Mouse (Mus musculus): ENCODE measurements at regions not wholly inside any gene's neighbourhood (a gene's known extent, or its start where the extent isn't known, plus 50 kb on each side); places are given as distances from the start of the nearest gene placed in this dataset.

DNA sequence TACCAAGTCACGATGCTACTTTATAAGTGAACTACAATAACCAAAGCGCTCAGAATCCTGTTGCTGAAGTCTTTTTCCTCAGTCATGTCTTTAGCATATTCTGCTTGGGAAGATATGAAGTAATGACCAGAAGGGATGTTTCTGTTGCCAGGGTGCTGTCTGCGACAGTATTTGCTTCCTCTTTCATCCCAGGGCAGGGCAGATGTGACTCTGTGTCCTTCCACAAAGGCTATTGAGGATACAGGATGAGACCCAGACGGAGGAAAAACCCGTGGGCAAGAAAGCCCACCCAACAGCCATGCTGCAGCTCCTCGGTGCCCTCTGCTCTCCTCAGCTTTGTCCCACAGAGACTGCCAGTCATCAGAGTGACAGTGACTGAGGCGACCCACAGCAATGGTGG is 148.6 kb upstream of the Rpl34 start:
- no peaks in the 10 kb centered on the region for H3K4me1 ChIP-seq (replicated peaks; ENCODE audit: control insufficient read depth, insufficient read depth, low read length)
- H3K9me3 ChIP-seq (ENCODE audit: control insufficient read depth, low read length), result no peaks in the 10 kb centered on the region
- H3K36me3 ChIP-seq (ENCODE audit: control insufficient read depth, insufficient read depth, low read length), result no peaks in the 10 kb centered on the region
- ATAC-seq (ENCODE audit: low FRiP score) (no peak), DNase-seq (ENCODE audit: low spot score) (no peak)
- H3K27me3 ChIP-seq (ENCODE audit: control insufficient read depth, insufficient read depth, low read length), result no peaks in the 10 kb centered on the region
- H3K4me2 ChIP-seq (replicated peaks; ENCODE audit: low read depth, low read length), result no peak overlapping the region
- no peak overlapping the region for H3K27ac ChIP-seq (ENCODE audit: low read depth, low read length)
- WGBS, result 83% methylated on average over 7 of the region's 7 CpGs
- H3K4me3 ChIP-seq (ENCODE audit: low read depth, low read length), result no peak overlapping the region
- no peak overlapping the region for H3K9ac ChIP-seq (ENCODE audit: low read depth, low read length)

DNA sequence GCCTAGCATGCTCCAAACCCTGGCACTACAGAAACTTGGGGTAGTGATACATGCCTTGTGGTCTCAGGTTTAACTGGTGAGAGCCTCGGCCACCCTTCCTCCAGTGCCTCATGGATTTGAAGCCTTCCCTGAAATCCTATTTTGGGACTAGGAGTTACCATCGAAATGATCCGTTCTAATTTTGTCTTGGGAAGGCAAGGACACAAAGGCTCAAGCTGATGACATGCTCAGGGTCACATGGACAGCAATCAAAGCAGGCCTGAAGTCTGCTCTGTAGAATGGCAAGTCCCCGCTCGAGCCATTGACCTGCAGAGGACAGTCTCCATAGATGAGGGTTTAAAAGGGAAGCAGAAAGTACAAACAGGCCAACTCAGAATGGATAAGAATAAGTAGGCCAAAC is 147.8 kb upstream of the Rpl34 start:
- H3K4me1 ChIP-seq (replicated peaks; ENCODE audit: control insufficient read depth, insufficient read depth, low read length), result no peaks in the 10 kb centered on the region
- H3K9me3 ChIP-seq (ENCODE audit: control insufficient read depth, low read length), result no peaks in the 10 kb centered on the region
- no peak for DNase-seq (ENCODE audit: low spot score)
- 93% methylated on average over 5 of the region's 5 CpGs for WGBS
- H3K27ac ChIP-seq (ENCODE audit: low read depth, low read length), result no peak overlapping the region
- H3K36me3 ChIP-seq (ENCODE audit: control insufficient read depth, insufficient read depth, low read length), result no peaks in the 10 kb centered on the region
- no peak overlapping the region for H3K4me2 ChIP-seq (replicated peaks; ENCODE audit: low read depth, low read length)
- H3K4me3 ChIP-seq (ENCODE audit: low read depth, low read length), result no peak overlapping the region
- no peak for ATAC-seq (ENCODE audit: low FRiP score)
- no peak overlapping the region for H3K9ac ChIP-seq (ENCODE audit: low read depth, low read length)
- no peaks in the 10 kb centered on the region for H3K27me3 ChIP-seq (ENCODE audit: control insufficient read depth, insufficient read depth, low read length)

DNA sequence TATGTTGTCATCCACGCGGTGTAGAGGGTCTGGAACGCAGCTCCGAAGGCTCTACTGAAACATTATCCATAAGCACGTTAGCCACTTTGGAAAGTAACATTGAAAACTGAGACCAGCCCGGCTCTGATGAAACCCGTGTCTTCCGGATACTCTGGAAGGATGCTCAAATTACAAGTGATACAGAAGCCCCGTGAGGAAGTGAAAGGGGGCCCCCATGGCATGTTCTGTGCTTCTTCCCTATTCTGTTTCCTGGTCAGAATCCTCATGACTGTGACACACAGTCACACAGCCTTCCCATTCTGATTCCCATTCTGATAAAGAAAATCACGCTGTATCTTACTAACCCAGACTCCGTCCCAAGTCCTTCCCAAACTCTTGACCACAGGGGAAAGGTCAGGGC is 143.5 kb upstream of the Rpl34 start:
- no peak for DNase-seq (ENCODE audit: low spot score)
- Histone ChIP-seq H3K27ac (ENCODE audit: low read depth, low read length) (no peak overlapping the region), H3K27me3 (ENCODE audit: control insufficient read depth, insufficient read depth, low read length) (no peaks in the 10 kb centered on the region), H3K9ac (ENCODE audit: low read depth, low read length) (no peak overlapping the region), H3K9me3 (ENCODE audit: control insufficient read depth, low read length) (no peaks in the 10 kb centered on the region), H3K36me3 (ENCODE audit: control insufficient read depth, insufficient read depth, low read length) (no peaks in the 10 kb centered on the region), H3K4me1 (replicated peaks; ENCODE audit: control insufficient read depth, insufficient read depth, low read length) (no peaks in the 10 kb centered on the region), H3K4me3 (ENCODE audit: low read depth, low read length) (no peak overlapping the region), H3K4me2 (replicated peaks; ENCODE audit: low read depth, low read length) (no peak overlapping the region)
- no peak for ATAC-seq (ENCODE audit: low FRiP score)
- WGBS, result 81% methylated on average over 11 of the region's 11 CpGs

DNA sequence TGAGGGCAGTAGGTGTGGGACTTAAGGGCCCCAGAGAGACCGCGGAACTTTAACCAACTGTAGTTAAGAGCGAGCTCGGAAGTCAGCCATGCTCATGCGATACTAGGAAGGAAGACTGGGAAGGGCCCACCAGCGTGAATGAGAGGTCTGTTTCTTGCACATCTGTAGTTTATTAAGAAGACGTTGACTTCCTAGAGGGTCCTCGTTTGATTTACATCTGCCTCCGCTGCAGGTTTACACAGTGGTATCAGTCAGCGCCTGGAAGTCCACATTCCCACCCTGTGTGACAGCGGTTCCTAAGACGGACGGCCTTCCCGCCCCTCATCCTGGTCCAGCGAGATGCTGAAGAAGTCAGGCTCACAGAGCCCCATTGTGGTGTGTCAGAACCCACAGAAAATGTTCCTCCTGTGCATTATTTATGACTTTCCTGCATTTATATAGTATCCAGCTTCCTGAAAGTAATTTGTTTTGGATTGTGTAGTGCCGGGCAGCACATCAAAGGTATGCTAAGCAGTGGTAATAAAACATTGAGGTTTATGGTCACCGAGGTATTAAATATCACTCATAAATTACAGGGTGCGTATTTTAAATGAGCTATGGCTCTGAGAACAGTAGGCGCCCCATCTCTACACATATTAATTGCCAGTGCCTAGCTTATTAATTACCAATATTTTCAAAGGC is 136.9 kb upstream of the Rpl34 start:
- Histone ChIP-seq H3K4me3 (ENCODE audit: low read depth, low read length) (no peak overlapping the region), H3K36me3 (ENCODE audit: control insufficient read depth, insufficient read depth, low read length) (no peaks in the 10 kb centered on the region), H3K9me3 (ENCODE audit: control insufficient read depth, low read length) (no peaks in the 10 kb centered on the region), H3K4me1 (replicated peaks; ENCODE audit: control insufficient read depth, insufficient read depth, low read length) (no peaks in the 10 kb centered on the region), H3K4me2 (replicated peaks; ENCODE audit: low read depth, low read length) (no peak overlapping the region), H3K27ac (ENCODE audit: low read depth, low read length) (no peak overlapping the region), H3K9ac (ENCODE audit: low read depth, low read length) (no peak overlapping the region), H3K27me3 (ENCODE audit: control insufficient read depth, insufficient read depth, low read length) (no peaks in the 10 kb centered on the region)
- WGBS, result 66% methylated on average over 19 of the region's 19 CpGs
- DNase-seq (ENCODE audit: low spot score), result peak; percentile 22
- no peak for ATAC-seq (ENCODE audit: low FRiP score)

DNA sequence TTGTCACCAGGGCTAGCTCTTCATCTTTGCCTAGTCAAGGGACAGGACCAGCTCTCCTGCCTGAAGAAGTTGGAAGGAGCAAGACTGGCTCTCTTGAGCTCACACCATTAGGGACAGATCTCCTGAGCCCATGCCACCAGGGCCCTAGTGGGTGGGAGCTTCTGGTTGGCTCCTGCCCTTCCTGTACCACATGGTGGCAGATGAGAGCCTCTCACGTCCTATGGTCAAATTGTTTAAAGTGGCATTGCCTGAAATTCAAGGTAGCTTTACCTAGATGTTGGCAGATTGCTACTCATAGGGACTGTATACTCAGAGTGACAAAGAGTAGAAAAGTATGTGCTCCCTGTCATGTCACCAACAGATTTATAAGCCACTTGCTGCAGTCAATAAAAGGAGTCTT is 134.6 kb upstream of the Rpl34 start:
- ATAC-seq (ENCODE audit: low FRiP score), result no peak

DNA sequence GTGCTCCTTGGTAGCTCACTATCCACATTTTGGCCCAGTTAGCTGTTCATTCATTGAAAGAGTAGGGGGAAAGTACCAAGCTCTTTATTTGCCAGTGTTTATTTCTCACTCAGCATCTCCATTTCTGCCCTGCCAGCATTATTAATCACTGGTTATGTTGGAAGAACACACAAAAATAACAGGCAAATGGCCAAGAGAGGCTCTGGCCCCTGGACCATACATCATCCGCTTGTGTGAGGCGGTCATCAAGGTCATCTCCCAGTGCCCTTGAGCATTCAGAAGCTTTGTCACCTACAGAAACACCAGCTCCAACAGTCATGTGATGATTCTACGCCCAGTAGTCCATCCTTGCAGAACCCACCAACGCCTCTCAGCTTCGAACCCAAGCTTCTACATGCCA is 133.2 kb upstream of the Rpl34 start:
- H3K9me3 ChIP-seq (ENCODE audit: control insufficient read depth, low read length), result no peaks in the 10 kb centered on the region
- H3K27ac ChIP-seq (ENCODE audit: low read depth, low read length), result no peak overlapping the region
- ATAC-seq (ENCODE audit: low FRiP score) (no peak), DNase-seq (ENCODE audit: low spot score) (no peak)
- no peak overlapping the region for H3K4me3 ChIP-seq (ENCODE audit: low read depth, low read length)
- no peak overlapping the region for H3K4me2 ChIP-seq (replicated peaks; ENCODE audit: low read depth, low read length)
- no peaks in the 10 kb centered on the region for H3K36me3 ChIP-seq (ENCODE audit: control insufficient read depth, insufficient read depth, low read length)
- WGBS, result 98% methylated on average over 5 of the region's 5 CpGs
- no peak overlapping the region for H3K9ac ChIP-seq (ENCODE audit: low read depth, low read length)
- H3K4me1 ChIP-seq (replicated peaks; ENCODE audit: control insufficient read depth, insufficient read depth, low read length), result no peaks in the 10 kb centered on the region
- H3K27me3 ChIP-seq (ENCODE audit: control insufficient read depth, insufficient read depth, low read length), result no peaks in the 10 kb centered on the region

More for the DNA sequence above, 134.6 kb upstream of the Rpl34 start:
- no peaks in the 10 kb centered on the region for H3K9me3 ChIP-seq (ENCODE audit: control insufficient read depth, low read length)
- no peak overlapping the region for H3K27ac ChIP-seq (ENCODE audit: low read depth, low read length)
- 73% methylated on average over 1 of the region's 1 CpGs for WGBS
- no peak overlapping the region for H3K4me3 ChIP-seq (ENCODE audit: low read depth, low read length)
- H3K36me3 ChIP-seq (ENCODE audit: control insufficient read depth, insufficient read depth, low read length), result no peaks in the 10 kb centered on the region
- no peak for DNase-seq (ENCODE audit: low spot score)
- no peak overlapping the region for H3K9ac ChIP-seq (ENCODE audit: low read depth, low read length)
- no peak overlapping the region for H3K4me2 ChIP-seq (replicated peaks; ENCODE audit: low read depth, low read length)
- H3K27me3 ChIP-seq (ENCODE audit: control insufficient read depth, insufficient read depth, low read length), result no peaks in the 10 kb centered on the region
- no peaks in the 10 kb centered on the region for H3K4me1 ChIP-seq (replicated peaks; ENCODE audit: control insufficient read depth, insufficient read depth, low read length)

DNA sequence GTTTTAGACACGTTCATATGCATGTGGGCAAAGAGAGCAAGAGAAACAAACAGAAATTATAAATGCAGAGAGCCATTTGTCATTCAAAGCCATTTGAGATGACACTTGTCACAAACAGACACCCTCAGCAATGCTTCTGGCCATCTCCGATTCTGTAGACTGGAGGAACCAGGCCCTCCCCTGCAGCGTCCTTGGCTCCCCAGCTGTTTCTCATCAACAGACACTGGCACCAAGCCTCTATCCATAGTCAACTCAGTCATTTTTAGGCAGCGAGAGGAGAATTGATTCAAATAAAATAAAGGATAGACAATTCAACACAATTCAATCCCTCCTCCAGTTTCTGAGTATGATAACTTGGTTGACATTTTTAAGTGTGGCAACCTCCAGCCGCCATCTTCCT is 130.1 kb upstream of the Rpl34 start:
- Histone ChIP-seq H3K27ac (ENCODE audit: low read depth, low read length) (no peak overlapping the region), H3K4me2 (replicated peaks; ENCODE audit: low read depth, low read length) (no peak overlapping the region), H3K27me3 (ENCODE audit: control insufficient read depth, insufficient read depth, low read length) (no peaks in the 10 kb centered on the region), H3K36me3 (ENCODE audit: control insufficient read depth, insufficient read depth, low read length) (no peaks in the 10 kb centered on the region), H3K9ac (ENCODE audit: low read depth, low read length) (no peak overlapping the region), H3K9me3 (ENCODE audit: control insufficient read depth, low read length) (no peaks in the 10 kb centered on the region), H3K4me3 (ENCODE audit: low read depth, low read length) (no peak overlapping the region), H3K4me1 (replicated peaks; ENCODE audit: control insufficient read depth, insufficient read depth, low read length) (no peaks in the 10 kb centered on the region)
- ATAC-seq (ENCODE audit: low FRiP score) (no peak), DNase-seq (ENCODE audit: low spot score) (no peak)
- 83% methylated on average over 5 of the region's 5 CpGs for WGBS

DNA sequence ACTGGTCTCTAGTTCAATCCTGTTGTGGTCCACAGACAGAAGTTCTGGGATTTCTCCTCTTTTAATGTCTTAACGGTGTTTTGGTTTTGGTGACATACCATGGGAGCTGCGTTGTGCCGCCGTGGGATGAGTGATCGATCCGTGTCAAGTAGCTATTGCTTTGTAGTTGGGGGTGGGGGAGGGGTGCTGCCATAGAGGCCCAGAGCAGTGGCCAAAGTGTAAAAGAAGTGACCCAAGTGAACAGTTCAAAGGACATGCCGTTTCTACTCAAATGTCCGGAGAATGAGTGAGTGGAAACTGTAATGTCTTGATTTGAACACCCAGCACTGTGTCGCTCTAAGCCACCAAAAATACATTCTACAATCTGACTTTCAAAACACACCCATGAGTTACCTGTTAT is 123.7 kb upstream of the Rpl34 start:
- H3K4me2 ChIP-seq (replicated peaks; ENCODE audit: low read depth, low read length), result no peak overlapping the region
- no peak for DNase-seq (ENCODE audit: low spot score)
- no peak overlapping the region for H3K4me3 ChIP-seq (ENCODE audit: low read depth, low read length)
- no peaks in the 10 kb centered on the region for H3K4me1 ChIP-seq (replicated peaks; ENCODE audit: control insufficient read depth, insufficient read depth, low read length)
- 86% methylated on average over 9 of the region's 9 CpGs for WGBS
- H3K9ac ChIP-seq (ENCODE audit: low read depth, low read length), result no peak overlapping the region
- no peaks in the 10 kb centered on the region for H3K36me3 ChIP-seq (ENCODE audit: control insufficient read depth, insufficient read depth, low read length)
- no peaks in the 10 kb centered on the region for H3K27me3 ChIP-seq (ENCODE audit: control insufficient read depth, insufficient read depth, low read length)
- no peaks in the 10 kb centered on the region for H3K9me3 ChIP-seq (ENCODE audit: control insufficient read depth, low read length)
- ATAC-seq (ENCODE audit: low FRiP score), result no peak
- H3K27ac ChIP-seq (ENCODE audit: low read depth, low read length), result no peak overlapping the region

DNA sequence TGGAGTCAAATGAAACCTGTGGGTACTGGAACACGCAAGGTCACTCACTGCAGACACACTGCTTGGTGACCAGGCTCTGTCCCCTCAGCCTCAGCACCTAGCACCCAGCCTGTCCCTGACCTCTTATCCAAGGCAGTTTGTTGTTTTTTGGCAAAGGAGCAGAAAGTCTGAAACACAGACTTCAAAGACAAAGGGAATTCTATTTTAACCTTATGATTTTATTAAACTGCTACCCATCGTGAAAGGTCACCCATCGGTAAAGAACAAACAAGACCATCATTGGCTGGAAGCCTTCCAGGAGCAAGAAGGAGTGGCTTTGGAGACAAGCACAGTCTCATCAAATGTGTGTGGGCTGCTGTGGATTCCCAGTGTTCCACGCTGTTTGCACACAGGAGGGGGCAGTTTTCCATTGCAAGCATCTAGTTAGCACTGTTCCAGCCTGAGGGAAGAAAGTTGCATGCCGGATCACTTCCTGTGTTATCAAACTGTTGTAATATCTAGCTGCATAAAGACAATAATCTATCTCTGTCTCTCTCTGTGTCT is 120.6 kb upstream of the Rpl34 start:
- H3K9me3 ChIP-seq (ENCODE audit: control insufficient read depth, low read length), result no peaks in the 10 kb centered on the region
- H3K4me1 ChIP-seq (replicated peaks; ENCODE audit: control insufficient read depth, insufficient read depth, low read length), result no peaks in the 10 kb centered on the region
- H3K27ac ChIP-seq (ENCODE audit: low read depth, low read length), result no peak overlapping the region
- H3K4me3 ChIP-seq (ENCODE audit: low read depth, low read length), result no peak overlapping the region
- H3K36me3 ChIP-seq (ENCODE audit: control insufficient read depth, insufficient read depth, low read length), result no peaks in the 10 kb centered on the region
- no peak overlapping the region for H3K9ac ChIP-seq (ENCODE audit: low read depth, low read length)
- H3K27me3 ChIP-seq (ENCODE audit: control insufficient read depth, insufficient read depth, low read length), result no peaks in the 10 kb centered on the region
- DNase-seq (ENCODE audit: low spot score) (no peak), ATAC-seq (ENCODE audit: low FRiP score) (no peak)
- H3K4me2 ChIP-seq (replicated peaks; ENCODE audit: low read depth, low read length), result no peak overlapping the region
- 72% methylated on average over 5 of the region's 5 CpGs for WGBS
